Mouse (Mus musculus): Measurements from ENCODE around the gene Ubl7. TPM values are rescaled to one million over a fixed set of nuclear protein-coding genes. Genes with fewer than 3 reads are reported as not detected.

Gene Ubl7
- polyA plus RNA-seq, 1 experiment from 2014 or later, result 93.1 TPM

GRCm38 (mm10) chr9:57903589-57904249, 7.1 kb upstream of the Ubl7 start:
- Histone ChIP-seq H3K9me3 (ENCODE audit: control insufficient read depth, low read length) (no peaks in the 10 kb centered on the region), H3K4me2 (replicated peaks; ENCODE audit: low read depth) (no peak overlapping the region), H3K9ac (ENCODE audit: low read length) (no peak overlapping the region), H3K4me3 (ENCODE audit: low read depth, low read length) (no peak overlapping the region), H3K27me3 (ENCODE audit: control insufficient read depth, insufficient read depth, low read length) (no peaks in the 10 kb centered on the region), H3K4me1 (replicated peaks; ENCODE audit: control insufficient read depth, insufficient read depth) (no peaks in the 10 kb centered on the region), H3K27ac (replicated peaks) (no peak overlapping the region), H3K36me3 (ENCODE audit: control insufficient read depth, insufficient read depth, low read length) (no peaks in the 10 kb centered on the region)
- TF ChIP-seq CTCF (IDR thresholded peaks at IDR 0.05; ENCODE audit: low read depth) (no peak), EP300 (optimal IDR thresholded peaks at IDR 0.05) (no peak)
- DNase-seq (ENCODE audit: low spot score) (no peak), ATAC-seq (ENCODE audit: low FRiP score, low TSS enrichment) (no peak)
- WGBS, result 78% methylated on average over 8 of the region's 8 CpGs

GRCm38 (mm10) chr9:57904250-57904644, 6.5 kb upstream of the Ubl7 start:
- Histone ChIP-seq H3K4me3 (ENCODE audit: low read depth, low read length) (no peak overlapping the region), H3K4me1 (replicated peaks; ENCODE audit: control insufficient read depth, insufficient read depth) (no peaks in the 10 kb centered on the region), H3K9ac (ENCODE audit: low read length) (no peak overlapping the region), H3K27me3 (ENCODE audit: control insufficient read depth, insufficient read depth, low read length) (no peaks in the 10 kb centered on the region), H3K36me3 (ENCODE audit: control insufficient read depth, insufficient read depth, low read length) (no peaks in the 10 kb centered on the region), H3K9me3 (ENCODE audit: control insufficient read depth, low read length) (no peaks in the 10 kb centered on the region), H3K27ac (replicated peaks) (no peak overlapping the region), H3K4me2 (replicated peaks; ENCODE audit: low read depth) (no peak overlapping the region)
- WGBS, result 74% methylated on average over 5 of the region's 5 CpGs
- TF ChIP-seq EP300 (optimal IDR thresholded peaks at IDR 0.05) (no peak), CTCF (IDR thresholded peaks at IDR 0.05; ENCODE audit: low read depth) (no peak)
- no peak for ATAC-seq (ENCODE audit: low FRiP score, low TSS enrichment)
- no peak for DNase-seq (ENCODE audit: low spot score)

GRCm38 (mm10) chr9:57907206-57907605, 3.6 kb upstream of the Ubl7 start:
- Histone ChIP-seq H3K27ac (replicated peaks) (no peak overlapping the region), H3K27me3 (ENCODE audit: control insufficient read depth, insufficient read depth, low read length) (no peaks in the 10 kb centered on the region), H3K9ac (ENCODE audit: low read length) (no peak overlapping the region), H3K4me2 (replicated peaks; ENCODE audit: low read depth) (no peak overlapping the region), H3K36me3 (ENCODE audit: control insufficient read depth, insufficient read depth, low read length) (no peaks in the 10 kb centered on the region), H3K9me3 (ENCODE audit: control insufficient read depth, low read length) (no peaks in the 10 kb centered on the region), H3K4me3 (ENCODE audit: low read depth, low read length) (no peak overlapping the region), H3K4me1 (replicated peaks; ENCODE audit: control insufficient read depth, insufficient read depth) (0 out of 2 replicates have a peak, but pooled peaks cover 2% of the 10 kb centered on the region)
- TF ChIP-seq CTCF (IDR thresholded peaks at IDR 0.05; ENCODE audit: low read depth), result no peak
- no peak for TF ChIP-seq EP300 (optimal IDR thresholded peaks at IDR 0.05)
- DNase-seq (ENCODE audit: low spot score) (no peak), ATAC-seq (ENCODE audit: low FRiP score, low TSS enrichment) (no peak)
- WGBS, result 74% methylated on average over 6 of the region's 6 CpGs

- no peak overlapping the region for H3K9ac ChIP-seq (ENCODE audit: low read length)
- DNase-seq (ENCODE audit: low spot score) (no peak), ATAC-seq (ENCODE audit: low FRiP score, low TSS enrichment) (no peak)
- no peaks in the 10 kb centered on the region; the same call in 1 of the 2 replicates for H3K36me3 ChIP-seq (ENCODE audit: control insufficient read depth, insufficient read depth, low read length)
- WGBS, result 94% methylated on average over 5 of the region's 5 CpGs
- no peaks in the 10 kb centered on the region for H3K27me3 ChIP-seq (ENCODE audit: control insufficient read depth, insufficient read depth, low read length)
- H3K27ac ChIP-seq (replicated peaks), result no peak overlapping the region
- H3K4me2 ChIP-seq (replicated peaks; ENCODE audit: low read depth), result no peak overlapping the region
- no peak overlapping the region for H3K4me3 ChIP-seq (ENCODE audit: low read depth, low read length)
- H3K9me3 ChIP-seq (ENCODE audit: control insufficient read depth, low read length), result no peaks in the 10 kb centered on the region
- 0 out of 2 replicates have a peak, but pooled peaks cover 2% of the 10 kb centered on the region for H3K4me1 ChIP-seq (replicated peaks; ENCODE audit: control insufficient read depth, insufficient read depth)
- TF ChIP-seq EP300 (optimal IDR thresholded peaks at IDR 0.05) (no peak), CTCF (IDR thresholded peaks at IDR 0.05; ENCODE audit: low read depth) (no peak)
These were observed 1.8 kb downstream of the Ubl7 start for GRCm38 (mm10) chr9:57912571-57912970.

GRCm38 (mm10) chr9:57921491-57922060, 10.8 kb downstream of the Ubl7 start:
- no peak overlapping the region for H3K4me2 ChIP-seq (replicated peaks; ENCODE audit: low read depth)
- no peak overlapping the region for H3K27ac ChIP-seq (replicated peaks)
- no peak for ATAC-seq (ENCODE audit: low FRiP score, low TSS enrichment)
- no peak overlapping the region for H3K4me3 ChIP-seq (ENCODE audit: low read depth, low read length)
- no peak overlapping the region for H3K9ac ChIP-seq (ENCODE audit: low read length)
- 90% methylated on average over 9 of the region's 9 CpGs for WGBS
- TF ChIP-seq EP300 (optimal IDR thresholded peaks at IDR 0.05) (no peak), CTCF (IDR thresholded peaks at IDR 0.05; ENCODE audit: low read depth) (no peak)
- H3K9me3 ChIP-seq (ENCODE audit: control insufficient read depth, low read length), result no peaks in the 10 kb centered on the region
- no peaks in the 10 kb centered on the region for H3K27me3 ChIP-seq (ENCODE audit: control insufficient read depth, insufficient read depth, low read length)
- no peak for DNase-seq (ENCODE audit: low spot score)
- peaks cover 24% of the 10 kb centered on the region for H3K36me3 ChIP-seq (ENCODE audit: control insufficient read depth, insufficient read depth, low read length)
- H3K4me1 ChIP-seq (replicated peaks; ENCODE audit: control insufficient read depth, insufficient read depth), result no peaks in the 10 kb centered on the region

- Histone ChIP-seq H3K4me3 (ENCODE audit: low read depth, low read length) (no peak overlapping the region), H3K27ac (replicated peaks) (no peak overlapping the region), H3K27me3 (ENCODE audit: control insufficient read depth, insufficient read depth, low read length) (no peaks in the 10 kb centered on the region), H3K4me1 (replicated peaks; ENCODE audit: control insufficient read depth, insufficient read depth) (no peaks in the 10 kb centered on the region), H3K36me3 (ENCODE audit: control insufficient read depth, insufficient read depth, low read length) (peaks cover 27% of the 10 kb centered on the region), H3K4me2 (replicated peaks; ENCODE audit: low read depth) (no peak overlapping the region), H3K9ac (ENCODE audit: low read length) (no peak overlapping the region), H3K9me3 (ENCODE audit: control insufficient read depth, low read length) (no peaks in the 10 kb centered on the region)
- DNase-seq (ENCODE audit: low spot score) (peak; percentile 41), ATAC-seq (ENCODE audit: low FRiP score, low TSS enrichment) (peak; percentile 68)
- no peak for TF ChIP-seq CTCF (IDR thresholded peaks at IDR 0.05; ENCODE audit: low read depth)
- no peak for TF ChIP-seq EP300 (optimal IDR thresholded peaks at IDR 0.05)
- WGBS, result 88% methylated on average over 5 of the region's 5 CpGs
These were observed 11.6 kb downstream of the Ubl7 start for GRCm38 (mm10) chr9:57922381-57922780.
